Comparison of ENCODE assay signal across 8 mouse cellular contexts in the genomic region with DNA sequence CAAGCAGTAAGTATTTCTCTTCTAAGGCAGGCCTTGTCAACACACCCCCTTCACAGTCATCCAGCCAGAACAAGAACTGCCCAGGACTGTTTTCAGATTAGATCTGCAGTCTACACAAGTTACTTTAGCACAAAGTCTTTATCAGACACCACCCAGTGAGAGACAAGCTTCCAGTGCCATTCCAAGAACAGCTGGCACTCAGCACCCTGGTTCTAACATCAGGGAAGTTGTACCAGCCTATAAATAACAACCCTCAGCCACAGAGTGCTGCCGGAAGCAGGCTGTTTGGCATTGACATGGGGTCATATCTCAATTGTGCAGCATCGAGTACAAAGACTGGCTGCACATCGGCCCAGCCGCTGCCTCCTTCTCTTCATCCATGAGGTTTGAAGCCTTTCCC. TPM values are rescaled to one million over a fixed set of nuclear protein-coding genes. Genes with fewer than 3 reads are reported as not detected.
A peak's percentile ranks its signal among the peaks of the same experiment; 100 is the strongest.
DNase-seq lines count a peak whose midpoint lies in the region.

No protein-coding gene starts in this region.

- no peaks in the 10 kb centered on the region for H3K9me3 ChIP-seq in heart, embryonic 10.5 days

- H3K36me3 ChIP-seq in heart, embryonic 10.5 days = no peaks in the 10 kb centered on the region

- H3K4me1 ChIP-seq in heart, embryonic 10.5 days = peaks cover 44% of the 10 kb centered on the region

- WGBS in heart, embryonic 10.5 days = 2% methylated on average over 4 of the region's 4 CpGs

- H3K27ac ChIP-seq in heart, embryonic 10.5 days = peak overlapping the region; percentile 86

- DNase-seq in B cell, adult 2 months = peak; percentile 63 to 65
- DNase-seq in adrenal gland, postnatal 10 days = peak; percentile 25
- no peak for DNase-seq in heart, embryonic 10.5 days (ENCODE audit: low spot score)
- DNase-seq in liver = peak; percentile 30
- peak; percentile 67 for DNase-seq in naive thymus-derived CD4-positive, alpha-beta T cell, adult 2 months (ENCODE audit: low read depth)
- DNase-seq in layer of hippocampus, postnatal 14 days (ENCODE audit: low spot score in 2 of 2) = no peak
- no peak for DNase-seq in urinary bladder, postnatal 25 days (ENCODE audit: low spot score)
- no peak for DNase-seq in frontal cortex, adult 2 months (ENCODE audit: extremely low spot score in 1 of 2, low spot score in 1 of 2)

- no peaks in the 10 kb centered on the region for H3K27me3 ChIP-seq in heart, embryonic 10.5 days (ENCODE audit: insufficient read depth, poor library complexity, severe bottlenecking)

- H3K4me3 ChIP-seq in heart, embryonic 10.5 days = peak overlapping the region; percentile 44

RNA-seq across cellular contexts. Expression of gene Ripor2, which starts 21.0 kb away (rescaled TPM):
- total RNA-seq in adrenal gland, postnatal 10 days (2021) = 10 to 100 TPM in 1 of 2 experiments, 1 to 10 TPM in 1; 7.5 to 10.9 TPM
- polyA plus RNA-seq in heart, embryonic 10.5 days (2016; fragmentation: Nextera tagmentation; extraction: Ambion mirVana) = 5.2 and 6.8 TPM in 2 replicates
- total RNA-seq in layer of hippocampus, postnatal 14 days (2021) = 10 to 100 TPM; 66.1 to 68.3 TPM
- polyA plus RNA-seq in frontal cortex, adult 2 months (2012; rRNA removed) = 28.2 and 33.2 TPM in 2 replicates

Comparison
In these comparisons a context has a peak if more than half of its experiments do, and no peak if none do; other contexts are left out.
1. DNase-seq: peak in B cell, adult 2 months (2 of 2), adrenal gland, postnatal 10 days (single experiment), liver (single experiment) and naive thymus-derived CD4-positive, alpha-beta T cell, adult 2 months (single experiment); none in heart, embryonic 10.5 days (single experiment), layer of hippocampus, postnatal 14 days (0 of 2), urinary bladder, postnatal 25 days (single experiment) and frontal cortex, adult 2 months (0 of 2).
2. RNA of gene Ripor2, which starts 21.0 kb away (total RNA-seq): 66.1 to 68.3 TPM in layer of hippocampus, postnatal 14 days; 7.5 to 10.9 TPM in adrenal gland, postnatal 10 days; every median in the first group is over 4 times any median in the second.